ENCODE assay signal across 8 mouse cellular contexts in the genomic region with DNA sequence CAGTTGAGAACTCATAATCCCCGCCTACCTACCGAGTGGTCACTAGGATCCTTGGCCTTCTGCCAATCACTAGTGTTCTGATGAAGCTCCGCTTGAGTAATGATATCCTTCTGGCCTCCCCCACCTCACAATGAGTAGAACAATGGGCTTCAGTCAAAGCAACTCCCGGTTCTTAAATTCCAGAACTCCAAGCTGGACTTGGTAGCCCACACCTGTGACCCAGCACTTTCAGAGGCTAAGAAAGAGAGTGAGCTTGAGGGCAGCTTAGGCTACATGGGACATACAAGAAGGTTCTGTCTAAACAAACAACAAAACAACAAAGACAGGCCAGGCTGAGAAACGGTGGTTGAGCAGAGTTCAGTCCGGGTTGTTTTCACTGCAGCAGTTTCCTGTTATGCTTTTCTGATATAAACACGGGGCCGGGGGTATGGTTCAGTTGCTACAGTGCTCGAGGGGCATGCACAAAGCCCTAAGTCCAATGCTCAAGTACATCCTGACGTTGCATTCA. TPM values are rescaled to one million over a fixed set of nuclear protein-coding genes. Genes with fewer than 3 reads are reported as not detected.
A peak's percentile ranks its signal among the peaks of the same experiment; 100 is the strongest.
DNase-seq lines count a peak whose midpoint lies in the region; ATAC-seq and TF ChIP-seq lines count a peak whose summit lies in the region.

No protein-coding gene starts in this region.

- H3K36me3 ChIP-seq in liver, adult 2 months (ENCODE audit: control insufficient read depth, insufficient read depth, low read length), result no peaks in the 10 kb centered on the region
- no peaks in the 10 kb centered on the region for H3K36me3 ChIP-seq in liver, embryonic 12.5 days
- no peaks in the 10 kb centered on the region for H3K36me3 ChIP-seq in heart, embryonic 13.5 days
- H3K36me3 ChIP-seq in stomach, embryonic 15.5 days, result no peaks in the 10 kb centered on the region

- WGBS in liver, adult 2 months, result 42% methylated on average over 10 of the region's 10 CpGs
- WGBS in liver, embryonic 12.5 days (ENCODE audit: insufficient replicate concordance), result 42% methylated on average over 10 of the region's 10 CpGs
- 43% methylated on average over 10 of the region's 10 CpGs for WGBS in heart, embryonic 13.5 days
- 49% methylated on average over 10 of the region's 10 CpGs for WGBS in stomach, embryonic 15.5 days

- peak; percentile 43 for DNase-seq in liver, adult 2 months (ENCODE audit: extremely low read depth, low read depth, low spot score)
- DNase-seq in kidney, postnatal 25 days, result peak; percentile 66 to 74
- DNase-seq in layer of hippocampus, postnatal 25 days (ENCODE audit: extremely low spot score in 1 of 2, low spot score in 1 of 2), result no peak
- DNase-seq in cerebellum, adult 11 months, result no peak
- no peak for DNase-seq in thymus, postnatal 10 days (ENCODE audit: low spot score in 2 of 2)

- H3K4me2 ChIP-seq in liver, embryonic 12.5 days, result no peak overlapping the region
- no peak overlapping the region for H3K4me2 ChIP-seq in heart, embryonic 13.5 days
- H3K4me2 ChIP-seq in stomach, embryonic 15.5 days, result no peak overlapping the region

- 0 out of 2 replicates have a peak overlapping the region, but pooled peaks have one; percentile 1 for H3K9ac ChIP-seq in liver, adult 2 months (ENCODE audit: low read depth, low read length)
- H3K9ac ChIP-seq in liver, embryonic 12.5 days, result no peak overlapping the region
- H3K9ac ChIP-seq in heart, embryonic 13.5 days, result no peak overlapping the region
- no peak overlapping the region for H3K9ac ChIP-seq in stomach, embryonic 15.5 days

- H3K4me1 ChIP-seq in liver, adult 2 months (ENCODE audit: control insufficient read depth, insufficient read depth, low read length), result peaks cover 17% of the 10 kb centered on the region
- H3K4me1 ChIP-seq in liver, embryonic 12.5 days, result peaks cover 9% of the 10 kb centered on the region
- H3K4me1 ChIP-seq in heart, embryonic 13.5 days, result peaks cover 41% of the 10 kb centered on the region
- H3K4me1 ChIP-seq in stomach, embryonic 15.5 days, result peaks cover 15% of the 10 kb centered on the region

- no peak for ATAC-seq in liver, embryonic 12.5 days
- ATAC-seq in heart, embryonic 13.5 days (ENCODE audit: extremely low read depth, insufficient number of reproducible peaks, low FRiP score, low TSS enrichment), result no peak
- ATAC-seq in stomach, embryonic 15.5 days (ENCODE audit: insufficient read depth, low FRiP score, low read depth), result no peak

- H3K27ac ChIP-seq in liver, adult 2 months (replicated peaks; ENCODE audit: insufficient read depth, low read depth, low read length), result peak overlapping the region; percentile 93
- H3K27ac ChIP-seq in liver, embryonic 12.5 days, result no peak overlapping the region
- H3K27ac ChIP-seq in heart, embryonic 13.5 days (replicated peaks), result peak overlapping the region; percentile 95
- peak overlapping the region; percentile 88 for H3K27ac ChIP-seq in stomach, embryonic 15.5 days

- TF ChIP-seq CTCF in liver, adult 2 months (IDR thresholded peaks at IDR 0.05; ENCODE audit: low read depth, low read length), result no peak

- H3K79me2 ChIP-seq in liver, adult 2 months (ENCODE audit: control insufficient read depth, insufficient read depth, low read length), result no peaks in the 10 kb centered on the region

- H3K27me3 ChIP-seq in liver, adult 2 months (ENCODE audit: control insufficient read depth, insufficient read depth, low read length), result no peaks in the 10 kb centered on the region
- 0 out of 2 replicates have a peak, but pooled peaks cover 4% of the 10 kb centered on the region for H3K27me3 ChIP-seq in liver, embryonic 12.5 days (replicated peaks)
- no peaks in the 10 kb centered on the region for H3K27me3 ChIP-seq in heart, embryonic 13.5 days (replicated peaks)
- no peaks in the 10 kb centered on the region for H3K27me3 ChIP-seq in stomach, embryonic 15.5 days (replicated peaks)

- no peak for TF ChIP-seq POLR2A in liver, adult 2 months (IDR thresholded peaks at IDR 0.05; ENCODE audit: extremely low read depth, insufficient read depth, low read length)

- no peaks in the 10 kb centered on the region for H3K9me3 ChIP-seq in liver, embryonic 12.5 days (replicated peaks)
- H3K9me3 ChIP-seq in heart, embryonic 13.5 days, result no peaks in the 10 kb centered on the region
- H3K9me3 ChIP-seq in stomach, embryonic 15.5 days, result no peaks in the 10 kb centered on the region

- H3K4me3 ChIP-seq in liver, adult 2 months (ENCODE audit: insufficient read depth, low read depth, low read length), result no peak overlapping the region
- H3K4me3 ChIP-seq in liver, embryonic 12.5 days, result no peak overlapping the region
- H3K4me3 ChIP-seq in heart, embryonic 13.5 days, result no peak overlapping the region
- H3K4me3 ChIP-seq in stomach, embryonic 15.5 days (replicated peaks), result no peak overlapping the region

RNA-seq across cellular contexts. Expression of a gene that starts 7.4 kb away (rescaled TPM):
- 44.6 and 55.9 TPM in 2 replicates for total RNA-seq in liver, adult 2 months (2014; rRNA removed)
- polyA plus RNA-seq in liver, adult 2 months (2012; rRNA removed), result 16.6 and 17.9 TPM in 2 replicates
- polyA plus RNA-seq in liver, embryonic 12.5 days (2016; fragmentation: Nextera tagmentation; extraction: Ambion mirVana), result 101 and 103 TPM in 2 replicates
- 61.3 and 63.2 TPM in 2 replicates for polyA plus RNA-seq in heart, embryonic 13.5 days (2015; fragmentation: Nextera tagmentation; extraction: Ambion mirVana)
- polyA plus RNA-seq in stomach, embryonic 15.5 days (2015; fragmentation: Nextera tagmentation; extraction: Ambion mirVana), result 93.4 and 96.0 TPM in 2 replicates
- 100 to 1,000 TPM; 173 to 178 TPM for total RNA-seq in layer of hippocampus, postnatal 25 days (2021)

RNA-seq across cellular contexts. Expression of a gene that starts 16.9 kb away (rescaled TPM):
- 0.37 and 0.74 TPM in 2 replicates for total RNA-seq in liver, adult 2 months (2014; rRNA removed)
- polyA plus RNA-seq in liver, adult 2 months (2012; rRNA removed), result 1.8 and 2.5 TPM in 2 replicates
- 18.3 and 19.8 TPM in 2 replicates for polyA plus RNA-seq in liver, embryonic 12.5 days (2016; fragmentation: Nextera tagmentation; extraction: Ambion mirVana)
- polyA plus RNA-seq in heart, embryonic 13.5 days (2015; fragmentation: Nextera tagmentation; extraction: Ambion mirVana), result 13.6 and 15.8 TPM in 2 replicates
- polyA plus RNA-seq in stomach, embryonic 15.5 days (2015; fragmentation: Nextera tagmentation; extraction: Ambion mirVana), result 17.4 and 18.1 TPM in 2 replicates
- total RNA-seq in layer of hippocampus, postnatal 25 days (2021), result 10 to 100 TPM in 1 of 2 experiments, 1 to 10 TPM in 1; 9.3 to 10.2 TPM

RNA-seq across cellular contexts. Expression of a gene that starts 43.0 kb away (rescaled TPM):
- total RNA-seq in liver, adult 2 months (2014; rRNA removed), result 32.1 and 40.3 TPM in 2 replicates
- 7.3 and 8.1 TPM in 2 replicates for polyA plus RNA-seq in liver, adult 2 months (2012; rRNA removed)
- polyA plus RNA-seq in liver, embryonic 12.5 days (2016; fragmentation: Nextera tagmentation; extraction: Ambion mirVana), result 18.8 and 19.8 TPM in 2 replicates
- 31.2 and 38.7 TPM in 2 replicates for polyA plus RNA-seq in heart, embryonic 13.5 days (2015; fragmentation: Nextera tagmentation; extraction: Ambion mirVana)
- polyA plus RNA-seq in stomach, embryonic 15.5 days (2015; fragmentation: Nextera tagmentation; extraction: Ambion mirVana), result 44.9 and 54.6 TPM in 2 replicates
- total RNA-seq in layer of hippocampus, postnatal 25 days (2021), result 100 to 1,000 TPM; 199 to 222 TPM

Comparison
In these comparisons a context has a peak if more than half of its experiments do, and no peak if none do; other contexts are left out.
1. DNase-seq: peak in liver, adult 2 months (single experiment) and kidney, postnatal 25 days (2 of 2); none in layer of hippocampus, postnatal 25 days (0 of 2), cerebellum, adult 11 months (single experiment) and thymus, postnatal 10 days (0 of 2).